Mouse (Mus musculus) erythroblast, embryonic 14.5 days (primary cell): ENCODE measurements around the gene Prkn.

Source experiments
- GATA1 ChIP-seq: IDR thresholded peaks from 2 replicates; pipeline ENCODE4 v1.6.1; 2012; ENCODE audit warnings: low read length, inconsistent platforms, mixed read lengths
- TAL1 ChIP-seq: IDR thresholded peaks from 3 replicates; pipeline ENCODE4 v1.6.1; 2012; ENCODE audit warnings: low read length, inconsistent platforms, mixed read lengths

DNA sequence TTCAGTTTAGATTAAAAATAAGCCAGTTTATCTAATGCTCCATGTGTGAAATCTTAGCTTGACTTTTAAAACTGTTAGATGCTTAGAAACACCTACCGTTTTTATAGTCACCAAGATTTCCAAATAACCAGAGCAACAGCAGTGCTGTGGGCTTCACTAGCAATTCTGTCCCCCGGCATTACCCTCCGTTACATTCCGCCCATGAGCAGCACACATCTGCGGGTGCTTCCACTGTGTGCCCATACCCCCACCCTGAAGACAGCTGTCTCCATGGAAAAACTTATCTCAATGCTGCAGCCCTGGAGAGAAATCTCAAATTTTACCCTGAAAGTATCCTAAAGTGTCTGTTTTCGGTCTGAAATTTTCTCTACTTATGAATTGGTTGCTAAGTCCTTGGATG, 839.5 kb downstream of the Prkn start:
- TF ChIP-seq GATA1 (no peak), TAL1 (no peak)
